Mouse (Mus musculus) ES-E14 (cell line): ENCODE results near the gene Arhgap19. TPM values are rescaled to one million over a fixed set of nuclear protein-coding genes. Genes with fewer than 3 reads are reported as not detected.

Experiments
- DNase-seq: peaks from one replicate; pipeline ENCODE4 v3.0.0-alpha.2; 2013; ENCODE audit warnings: low read depth, low spot score
- H3K27ac ChIP-seq: 2 replicates; pipeline ENCODE4 v1.5.1; 2012; ENCODE audit warnings: low read depth, mild to moderate bottlenecking, low read length, moderate library complexity, mixed read lengths; ENCODE audit not compliant: poor library complexity, insufficient read depth, severe bottlenecking
- H3K36me3 ChIP-seq: 2 replicates; pipeline ENCODE4 v1.6.1; 2012; ENCODE audit warnings: mild to moderate bottlenecking, low read length, moderate library complexity, mixed read lengths; ENCODE audit not compliant: control insufficient read depth, poor library complexity, insufficient read depth, severe bottlenecking
- H3K4me1 ChIP-seq, 2 experiments: fragments of 150-350 bp in 1 of 2; sonication (generic) in 1 of 2; 2 replicates each; pipeline ENCODE4 v1.6.1; 2012; ENCODE audit warnings: low read length in 2 of 2, mild to moderate bottlenecking in 1 of 2, mixed read lengths in 1 of 2; ENCODE audit not compliant: control insufficient read depth in 2 of 2, insufficient read depth in 2 of 2, poor library complexity in 1 of 2
- H3K4me3 ChIP-seq, 2 experiments: fragments of 150-350 bp in 1 of 2; sonication (generic) in 1 of 2; 2 replicates each; pipeline ENCODE4 v1.5.1; 2012; ENCODE audit warnings: low read length in 2 of 2, low read depth in 1 of 2, mild to moderate bottlenecking in 1 of 2, mixed read lengths in 1 of 2; ENCODE audit not compliant: insufficient read depth in 1 of 2, poor library complexity in 1 of 2, severe bottlenecking in 1 of 2
- H3K9ac ChIP-seq: 2 replicates; pipeline ENCODE4 v1.6.1; 2012; ENCODE audit warnings: low read depth, mild to moderate bottlenecking, low read length, mixed read lengths; ENCODE audit not compliant: poor library complexity, insufficient read depth, severe bottlenecking
- H3K9me3 ChIP-seq: fragments of 150-350 bp; sonication (generic); 2 replicates; pipeline ENCODE4 v1.6.1; 2012; ENCODE audit warnings: low read depth, mild to moderate bottlenecking, low read length; ENCODE audit not compliant: control insufficient read depth, insufficient read depth
- CHD2 ChIP-seq: IDR thresholded peaks from 2 replicates; pipeline ENCODE4 v1.6.1; 2014; ENCODE audit warnings: mild to moderate bottlenecking, low read depth, low read length, inconsistent platforms
- HCFC1 ChIP-seq: IDR thresholded peaks from 2 replicates; pipeline ENCODE4 v1.6.1; 2012; ENCODE audit warnings: low read length, inconsistent platforms, borderline replicate concordance; ENCODE audit not compliant: insufficient read depth
- MAFK ChIP-seq: IDR thresholded peaks from 2 replicates; pipeline ENCODE4 v1.6.1; 2014; ENCODE audit warnings: mild to moderate bottlenecking, low read depth, low read length, inconsistent platforms; ENCODE audit not compliant: insufficient read depth
- ZC3H11A ChIP-seq: IDR thresholded peaks from 2 replicates; pipeline ENCODE4 v1.6.1; 2012; ENCODE audit warnings: low read depth, mild to moderate bottlenecking, inconsistent platforms, low read length, borderline replicate concordance
- ZNF384 ChIP-seq: IDR thresholded peaks from 2 replicates; pipeline ENCODE4 v1.6.1; 2012; ENCODE audit warnings: low read depth, low read length, inconsistent platforms
- in situ Hi-C, 2 experiments: fragments of 600-800 bp; cut with MboI; formaldehyde crosslinking; loops; one replicate each; pipeline ENCODE4 v1.15.1; 2025; ENCODE audit warnings: low sequenced_read_pairs in 2 of 2, inconsistent platforms in 1 of 2; ENCODE audit not compliant: unreplicated experiment in 2 of 2
- total RNA-seq: library from RNA; depleted of rRNA; stranded (reverse); fragments of 300-350 nt; gene quantifications from 2 replicates; pipeline ENCODE4 v1.2.3, GENCODE M21; 2012

Arhgap19 gene
- total RNA-seq, 1 experiment: 31.7 TPM

GRCm38 (mm10) chr19:41797536-41797935 is 4.3 kb downstream of the Arhgap19 start:
- Histone ChIP-seq H3K4me1 (peaks cover 4% of the 10 kb centered on the region in 2 experiments; a peak in 2 of 4 replicates), H3K9me3 (no peaks in the 10 kb centered on the region), H3K4me3 (no peak overlapping the region), H3K27ac (no peak overlapping the region), H3K9ac (no peak overlapping the region), H3K36me3 (0 out of 2 replicates have a peak, but pooled peaks cover 1% of the 10 kb centered on the region)
- TF ChIP-seq MAFK (no peak), HCFC1 (no peak), ZC3H11A (no peak)
- DNase-seq: no peak
- in situ Hi-C loops: no loop called here

DNA sequence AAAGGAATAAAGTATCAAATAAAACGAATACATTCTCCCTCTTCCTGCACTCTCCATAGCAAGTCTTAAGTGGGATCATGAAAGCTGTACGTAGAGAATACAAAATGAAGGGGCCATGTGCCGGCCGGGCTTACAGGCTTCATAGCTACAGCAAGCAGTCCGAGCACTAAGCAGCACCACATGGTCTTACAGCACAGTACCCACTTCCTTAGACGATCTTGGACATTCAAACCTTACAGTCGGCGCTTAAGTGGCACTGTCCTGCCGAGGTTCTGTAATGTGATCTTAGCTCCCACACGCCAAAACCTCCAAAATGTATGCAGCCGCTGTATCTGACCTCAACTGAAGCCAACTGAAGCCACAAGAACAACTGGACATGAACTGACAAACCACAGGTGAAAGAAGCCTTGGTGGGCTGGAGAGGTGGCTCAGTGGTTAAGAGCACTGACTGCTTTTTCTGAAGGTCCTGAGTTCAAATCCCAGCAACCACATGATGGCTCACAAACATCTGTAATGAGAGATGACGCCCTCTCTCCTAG is 5.0 kb downstream of the Arhgap19 start:
- in situ Hi-C loops: no loop called here
- Histone ChIP-seq H3K4me1 (peaks cover 4% of the 10 kb centered on the region in 2 experiments; a peak in 2 of 4 replicates), H3K27ac (no peak overlapping the region), H3K9ac (no peak overlapping the region), H3K4me3 (no peak overlapping the region), H3K9me3 (no peaks in the 10 kb centered on the region), H3K36me3 (0 out of 2 replicates have a peak, but pooled peaks cover 1% of the 10 kb centered on the region)
- no peak for DNase-seq
- no peak for TF ChIP-seq ZC3H11A
- TF ChIP-seq ZNF384: no peak
- no peak for TF ChIP-seq CHD2
- TF ChIP-seq MAFK: no peak
- no peak for TF ChIP-seq HCFC1

GRCm38 (mm10) chr19:41796148-41796760 is 5.6 kb downstream of the Arhgap19 start:
- H3K4me3 ChIP-seq: no peak overlapping the region
- H3K36me3 ChIP-seq: 0 out of 2 replicates have a peak, but pooled peaks cover 2% of the 10 kb centered on the region
- in situ Hi-C loops: no loop called here
- DNase-seq: no peak
- peaks cover 4% of the 10 kb centered on the region in 2 experiments; a peak in 2 of 4 replicates for H3K4me1 ChIP-seq
- H3K27ac ChIP-seq: no peak overlapping the region
- no peaks in the 10 kb centered on the region for H3K9me3 ChIP-seq
- H3K9ac ChIP-seq: no peak overlapping the region
- TF ChIP-seq ZNF384: no peak
- TF ChIP-seq CHD2: no peak
- TF ChIP-seq MAFK: no peak
- TF ChIP-seq HCFC1: no peak
- no peak for TF ChIP-seq ZC3H11A

GRCm38 (mm10) chr19:41794901-41795300 is 6.9 kb downstream of the Arhgap19 start:
- no peaks in the 10 kb centered on the region for H3K9me3 ChIP-seq
- in situ Hi-C loops: no loop called here
- no peak for TF ChIP-seq ZC3H11A
- TF ChIP-seq CHD2: no peak
- no peak for TF ChIP-seq HCFC1
- TF ChIP-seq ZNF384: no peak
- TF ChIP-seq MAFK: no peak
- H3K27ac ChIP-seq: no peak overlapping the region
- no peak for DNase-seq
- 0 out of 2 replicates have a peak, but pooled peaks cover 6% of the 10 kb centered on the region for H3K36me3 ChIP-seq
- H3K4me1 ChIP-seq: no peaks in the 10 kb centered on the region
- H3K9ac ChIP-seq: no peak overlapping the region
- no peak overlapping the region for H3K4me3 ChIP-seq
